Mouse (Mus musculus) kidney, postnatal 0 days (tissue): ENCODE measurements around the gene Sox30. TPM values are rescaled to one million over a fixed set of nuclear protein-coding genes. Genes with fewer than 3 reads are reported as not detected.
"Not testable (repeated sequence)": the region's sequence is repeated elsewhere in the genome, so short reads cannot be mapped to it uniquely, and the experiment has no call there.

Experiments
- ATAC-seq: fragments of 200-750 bp; cut with Nextera tagmentation; replicated peaks from 2 replicates; pipeline ENCODE4 v1.8.0; 2017; ENCODE audit warnings: low read depth, moderate number of reproducible peaks, moderate TSS enrichment, moderate library complexity; ENCODE audit not compliant: low FRiP score
- DNase-seq: peaks from one replicate; pipeline ENCODE4 v3.0.0-alpha.2; 2016; ENCODE audit warnings: low spot score
- H3K27ac ChIP-seq: fragments of 300-500 bp; sonication (generic); 2 replicates; pipeline ENCODE4 v1.5.1; 2014; ENCODE audit warnings: mild to moderate bottlenecking
- H3K27me3 ChIP-seq: fragments of 300-500 bp; sonication (generic); 2 replicates; pipeline ENCODE4 v1.6.1; 2014; ENCODE audit warnings: low read length, mixed read lengths; ENCODE audit not compliant: insufficient read depth
- H3K36me3 ChIP-seq: fragments of 300-500 bp; sonication (generic); 2 replicates; pipeline ENCODE4 v1.6.1; 2014; ENCODE audit warnings: low read length, mixed read lengths; ENCODE audit not compliant: insufficient read depth
- H3K4me1 ChIP-seq: fragments of 300-500 bp; sonication (generic); replicated peaks from 2 replicates; pipeline ENCODE4 v1.6.1; 2014; ENCODE audit warnings: antibody characterized with exemption, low read length, mixed read lengths; ENCODE audit not compliant: insufficient read depth
- H3K4me2 ChIP-seq: fragments of 300-500 bp; sonication (generic); 2 replicates; pipeline ENCODE4 v1.6.1; 2014; ENCODE audit warnings: mild to moderate bottlenecking, low read length, moderate library complexity, mixed read lengths
- H3K4me3 ChIP-seq: fragments of 300-500 bp; sonication (generic); replicated peaks from 2 replicates; pipeline ENCODE4 v1.5.1; 2014; ENCODE audit warnings: low read depth, low read length
- H3K9ac ChIP-seq: fragments of 300-500 bp; sonication (generic); 2 replicates; pipeline ENCODE4 v1.6.1; 2014; ENCODE audit warnings: low read depth, low read length
- H3K9me3 ChIP-seq: fragments of 300-500 bp; sonication (generic); replicated peaks from 2 replicates; pipeline ENCODE4 v1.6.1; 2016; ENCODE audit warnings: low read length, inconsistent platforms, mixed read lengths
- CTCF ChIP-seq: IDR thresholded peaks from 2 replicates; pipeline ENCODE4 v1.5.1; 2016; ENCODE audit warnings: antibody characterized with exemption, low read depth, mild to moderate bottlenecking, moderate library complexity
- WGBS: fragments of 180-500 bp; shearing (Covaris S2); extraction: QIAGEN DNeasy Blood & Tissue Kit; methylation state at CpG from one replicate; pipeline ENCODE4 v1.1.7; 2014; 5-methylcytosine and 5-hydroxymethylcytosine counted together
- polyA plus RNA-seq: library from polyadenylated mRNA; unstranded; fragments of >200 nt; fragmentation: Nextera tagmentation; extraction: Ambion mirVana; gene quantifications from 2 replicates; pipeline ENCODE4 v1.2.1, GENCODE M21; 2015

Sox30 gene
- polyA plus RNA-seq, 1 experiment from 2014 or later, result 0.26 TPM

DNA sequence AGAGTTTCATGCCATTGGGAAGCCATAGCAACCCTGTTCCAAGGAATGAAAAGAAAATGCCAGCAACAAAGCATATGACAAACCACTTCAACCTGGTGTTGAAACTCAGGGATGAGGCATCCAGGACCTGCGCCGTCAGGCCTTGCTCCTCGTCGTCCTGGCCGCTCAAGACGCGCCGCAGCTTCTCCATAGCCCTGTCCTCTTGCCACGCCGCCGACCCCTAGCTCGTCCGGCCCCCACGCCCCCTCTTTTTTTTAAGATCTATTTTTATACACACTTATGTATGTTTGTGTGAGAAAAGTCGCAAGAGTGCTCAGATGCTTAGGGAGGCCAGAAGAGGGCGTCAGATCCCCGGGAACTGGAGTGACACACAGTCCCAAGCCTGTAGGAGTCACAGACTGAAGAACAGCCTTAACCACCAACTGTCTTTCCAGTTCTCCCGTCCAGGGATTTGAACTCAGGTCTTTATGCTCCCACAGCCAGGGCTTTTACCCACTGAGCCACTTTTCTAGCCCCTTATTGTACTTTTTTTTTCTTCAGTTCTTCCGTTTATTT lies 72.1 kb downstream of the Sox30 start, which contains the start of gene Gm12166:
Gm12166 (minus strand) TSS at position 217 of the 555 bp plus-strand sequence.
- not testable (repeated sequence) for ATAC-seq, H3K4me1 ChIP-seq, H3K9ac ChIP-seq, H3K4me2 ChIP-seq, H3K4me3 ChIP-seq, H3K36me3 ChIP-seq, H3K27me3 ChIP-seq, H3K9me3 ChIP-seq, H3K27ac ChIP-seq
- WGBS, result 35% methylated on average over 19 of the region's 19 CpGs
- TF ChIP-seq CTCF, result peak; percentile 70
- DNase-seq, result peak; percentile 79

DNA sequence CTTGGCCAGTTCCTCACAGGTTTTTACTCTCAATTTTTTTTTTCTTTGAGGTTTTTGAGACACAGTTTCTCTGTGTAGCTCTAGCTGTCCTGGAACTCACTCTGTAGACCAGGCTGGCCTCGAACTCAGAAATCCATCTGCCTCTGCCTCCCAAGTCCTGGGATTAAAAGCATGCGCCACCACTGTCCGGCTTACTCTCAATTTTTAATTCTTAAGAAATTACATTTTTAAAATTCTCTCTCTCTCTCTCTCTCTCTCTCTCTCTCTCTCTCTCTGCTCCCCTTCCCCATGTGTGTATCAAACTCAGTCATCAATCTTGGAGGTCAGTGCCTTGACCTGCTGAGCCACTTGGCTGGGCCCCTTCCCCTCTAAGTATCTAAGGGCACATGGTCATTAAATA lies 73.3 kb downstream of the Sox30 start:
- not testable (repeated sequence) for ATAC-seq, H3K4me1 ChIP-seq, H3K36me3 ChIP-seq, H3K9ac ChIP-seq, H3K4me2 ChIP-seq, H3K27me3 ChIP-seq, H3K27ac ChIP-seq, DNase-seq, H3K9me3 ChIP-seq, H3K4me3 ChIP-seq
- WGBS, result 89% methylated on average over 3 of the region's 3 CpGs

- Histone ChIP-seq H3K27ac (no peak overlapping the region), H3K27me3 (no peaks in the 10 kb centered on the region), H3K9ac (no peak overlapping the region), H3K4me3 (no peak overlapping the region), H3K4me2 (no peak overlapping the region), H3K9me3 (no peaks in the 10 kb centered on the region), H3K4me1 (0 out of 2 replicates have a peak, but pooled peaks cover 8% of the 10 kb centered on the region), H3K36me3 (no peaks in the 10 kb centered on the region)
- 56% methylated on average over 5 of the region's 5 CpGs for WGBS
- DNase-seq (no peak), ATAC-seq (no peak)
- no peak for TF ChIP-seq CTCF
Measured at GRCm38 (mm10) chr11:46054311-46054710, 74.2 kb downstream of the Sox30 start.

GRCm38 (mm10) chr11:46054911-46055895 lies 75.1 kb downstream of the Sox30 start:
- no peaks in the 10 kb centered on the region for H3K36me3 ChIP-seq
- H3K9ac ChIP-seq, result peak overlapping the region; percentile 78
- H3K4me1 ChIP-seq, result 0 out of 2 replicates have a peak, but pooled peaks cover 8% of the 10 kb centered on the region
- no peaks in the 10 kb centered on the region for H3K9me3 ChIP-seq
- 24% methylated on average over 13 of the region's 13 CpGs for WGBS
- TF ChIP-seq CTCF, result no peak
- H3K27ac ChIP-seq, result peak overlapping the region; percentile 85
- H3K4me2 ChIP-seq, result peak overlapping the region; percentile 64
- H3K27me3 ChIP-seq, result no peaks in the 10 kb centered on the region
- H3K4me3 ChIP-seq, result peak overlapping the region; percentile 55
- DNase-seq, result peak; percentile 60
- peak; percentile 33 for ATAC-seq

DNA sequence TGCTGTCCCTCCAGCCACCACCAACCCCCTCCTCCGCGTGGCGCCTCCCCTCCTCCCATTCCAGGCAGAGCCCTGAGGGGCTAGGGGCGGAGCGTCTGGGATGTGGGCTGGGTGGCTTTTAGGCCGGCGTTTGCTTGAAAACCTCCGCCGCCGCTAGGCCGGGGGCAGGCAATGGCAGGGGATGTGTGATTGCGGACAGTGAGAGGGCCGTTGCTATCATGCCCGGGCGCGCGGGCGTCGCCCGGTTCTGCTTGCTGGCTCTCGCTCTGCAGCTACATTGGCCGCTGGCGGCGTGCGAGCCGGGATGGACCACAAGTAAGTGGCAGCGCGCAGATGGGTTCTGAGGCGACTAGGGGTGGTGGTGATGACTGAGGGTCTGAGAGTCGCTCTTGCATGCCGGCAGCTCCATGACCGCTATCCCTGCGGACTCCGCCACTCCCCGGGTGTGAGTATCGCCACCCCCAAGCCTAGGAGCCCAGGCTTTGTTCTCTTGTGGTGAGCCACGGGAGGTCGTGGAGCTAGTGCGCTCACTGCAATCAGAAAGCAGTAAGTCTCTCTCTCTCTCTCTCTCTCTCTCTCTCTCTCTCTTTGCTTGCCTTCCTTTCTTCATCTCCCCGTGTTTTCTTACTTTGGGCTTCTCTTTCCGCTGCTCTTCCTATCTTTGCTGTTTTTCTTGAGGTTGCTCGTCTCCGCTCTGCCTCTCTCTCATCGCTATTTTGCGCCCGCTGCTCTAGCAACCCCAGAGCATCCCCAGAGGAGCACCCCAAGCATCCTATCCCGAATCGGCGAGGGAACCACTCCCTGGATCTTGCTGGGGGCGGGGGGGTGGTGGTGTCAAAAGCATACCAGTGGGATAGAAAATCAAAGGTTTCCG lies 76.0 kb downstream of the Sox30 start, which contains the start of gene Adam19:
Adam19 (plus strand) TSS at position 97 of the 874 bp plus-strand sequence.
- Histone ChIP-seq H3K27me3 (no peaks in the 10 kb centered on the region), H3K4me2 (peak within 1 kb of the TSS; percentile 64), H3K4me3 (peak within 1 kb of the TSS; percentile 55), H3K27ac (peak within 1 kb of the TSS; percentile 85), H3K4me1 (0 out of 2 replicates have a peak, but pooled peaks cover 8% of the 10 kb centered on the region), H3K9ac (peak within 1 kb of the TSS; percentile 78), H3K9me3 (no peaks in the 10 kb centered on the region), H3K36me3 (no peaks in the 10 kb centered on the region)
- DNase-seq, result peak; percentile 91
- under 1% methylated on average over 49 of the region's 51 CpGs for WGBS
- ATAC-seq, result peak; percentile 77
- peak; percentile 16; the same call in 1 of the 2 replicates for TF ChIP-seq CTCF
